Mouse (Mus musculus) common myeloid progenitor, adult 5-6 weeks (primary cell): ENCODE results near the gene Hlf. TPM values are rescaled to one million over a fixed set of nuclear protein-coding genes. Genes with fewer than 3 reads are reported as not detected.

Experiments
- ATAC-seq: replicated peaks from 2 replicates; pipeline ENCODE4 v1.8.0; 2016; ENCODE audit warnings: low read depth, mild to moderate bottlenecking, moderate TSS enrichment, inconsistent platforms; ENCODE audit not compliant: poor library complexity, severe bottlenecking
- total RNA-seq: library from RNA; stranded (forward); fragments of 200-1000, 187-1606 nt; gene quantifications from 2 replicates; pipeline ENCODE4 v1.2.3, GENCODE M21; 2017

Gene Hlf
- total RNA-seq, 1 experiment from 2014 or later = 15.9 TPM

GRCm38 (mm10) chr11:90371470-90372100 lies 19.1 kb downstream of the Hlf start:
- ATAC-seq = no peak

- ATAC-seq = 0 out of 2 replicates have a peak, but pooled peaks have one; percentile 13
Observed at GRCm38 (mm10) chr11:90370789-90371291, 19.9 kb downstream of the Hlf start.

GRCm38 (mm10) chr11:90370367-90370766 lies 20.3 kb downstream of the Hlf start:
- no peak for ATAC-seq

- ATAC-seq = peak; percentile 8; the same call in 1 of the 2 replicates
Observed at GRCm38 (mm10) chr11:90369605-90370004, 21.1 kb downstream of the Hlf start.

GRCm38 (mm10) chr11:90369115-90369514 lies 21.6 kb downstream of the Hlf start:
- ATAC-seq = no peak

- ATAC-seq = no peak
Observed at GRCm38 (mm10) chr11:90367894-90368860, 22.5 kb downstream of the Hlf start.

GRCm38 (mm10) chr11:90364865-90365264 lies 25.8 kb downstream of the Hlf start:
- peak; percentile 67 for ATAC-seq

- no peak for ATAC-seq
Observed at GRCm38 (mm10) chr11:90363821-90364497, 26.7 kb downstream of the Hlf start.

- peak; percentile 67 for ATAC-seq
Observed at GRCm38 (mm10) chr11:90363406-90363805, 27.3 kb downstream of the Hlf start.

- ATAC-seq = no peak
Observed at GRCm38 (mm10) chr11:90360536-90360935, 30.2 kb downstream of the Hlf start.

- no peak for ATAC-seq
Observed at GRCm38 (mm10) chr11:90358063-90358462, 32.6 kb downstream of the Hlf start.

GRCm38 (mm10) chr11:90357371-90357770 lies 33.3 kb downstream of the Hlf start:
- ATAC-seq = no peak

GRCm38 (mm10) chr11:90356495-90357304 lies 34.0 kb downstream of the Hlf start:
- ATAC-seq = no peak

GRCm38 (mm10) chr11:90356036-90356435 lies 34.7 kb downstream of the Hlf start:
- peak; percentile 34; the same call in 1 of the 2 replicates for ATAC-seq

- peak; percentile 23; the same call in 1 of the 2 replicates for ATAC-seq
Observed at GRCm38 (mm10) chr11:90355270-90355681, 35.4 kb downstream of the Hlf start.

GRCm38 (mm10) chr11:90352696-90353095 lies 38.0 kb downstream of the Hlf start:
- ATAC-seq = no peak

GRCm38 (mm10) chr11:90350153-90350512 lies 40.6 kb downstream of the Hlf start:
- ATAC-seq = peak; percentile 48

- no peak for ATAC-seq
Observed at GRCm38 (mm10) chr11:90349486-90350152, 41.1 kb downstream of the Hlf start.
